Mouse (Mus musculus) bone marrow, adult 2 months (tissue): ENCODE data around the gene 1500011B03Rik.

Experiments
- CTCF ChIP-seq: fragments of 200-500 bp; IDR thresholded peaks from 2 replicates; pipeline ENCODE4 v1.5.1; 2011; ENCODE audit warnings: low read length, control low read depth; ENCODE audit not compliant: control insufficient read depth, insufficient read depth
- POLR2A ChIP-seq: fragments of 200-500 bp; IDR thresholded peaks from 2 replicates; pipeline ENCODE4 v1.6.1; 2011; ENCODE audit warnings: low read depth, mild to moderate bottlenecking, control low read depth, low read length, borderline replicate concordance; ENCODE audit not compliant: control insufficient read depth

DNA sequence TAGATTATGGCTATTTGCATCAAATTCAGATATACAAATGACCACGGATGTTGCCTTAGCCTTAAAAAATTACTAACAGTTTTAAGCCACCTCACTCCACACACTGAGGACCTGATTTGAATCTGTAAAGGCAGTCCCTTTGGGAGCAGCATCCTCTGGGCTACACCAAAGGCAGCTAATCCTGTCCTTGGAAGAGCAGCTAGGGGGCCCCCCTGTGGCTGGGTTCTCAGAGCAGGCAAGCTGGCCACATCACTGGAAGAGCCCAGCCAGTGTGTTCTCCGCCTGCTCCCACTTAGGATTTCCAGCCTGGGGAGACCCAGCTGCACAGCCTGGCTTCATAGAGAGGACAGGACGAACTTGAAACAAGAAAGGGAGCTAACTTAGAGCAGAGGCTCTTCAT lies 18.3 kb downstream of the 1500011B03Rik start:
- no peak for TF ChIP-seq POLR2A
- TF ChIP-seq CTCF, result 0 out of 2 replicates have a peak, but pooled peaks have one; percentile 14
